Mouse (Mus musculus): ENCODE data around the gene Rpl32. TPM values are rescaled to one million over a fixed set of nuclear protein-coding genes. Genes with fewer than 3 reads are reported as not detected.

Rpl32 gene
- total and polyA plus RNA-seq, 2 experiments = 193 to 1,017 TPM

DNA sequence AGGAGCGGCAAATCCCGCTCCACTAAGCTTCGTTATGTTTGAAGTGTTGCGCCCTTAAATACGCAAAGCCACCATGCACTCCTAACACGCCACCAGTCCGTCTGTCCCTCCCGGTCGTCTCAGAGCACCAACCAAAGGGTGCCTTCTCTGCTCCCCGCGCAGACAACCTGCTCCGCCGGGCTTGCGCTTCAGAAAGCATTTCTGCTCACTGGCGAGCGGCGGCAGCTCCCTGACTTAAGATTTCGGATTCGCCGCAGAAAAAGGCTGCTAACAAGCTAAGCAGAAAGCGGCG is 405 bp downstream of the Rpl32 start:
- Histone ChIP-seq H3K4me3 (ENCODE audit: insufficient read depth, low read depth, low read length) (peak overlapping the region; percentile 81), H3K4me1 (ENCODE audit: control insufficient read depth, insufficient read depth, low read length) (peaks cover 9% of the 10 kb centered on the region), H3K27ac (replicated peaks; ENCODE audit: insufficient read depth, low read depth, low read length) (peak overlapping the region; percentile 65), H3K27me3 (ENCODE audit: control insufficient read depth, insufficient read depth, low read length) (no peaks in the 10 kb centered on the region), H3K9ac (ENCODE audit: low read depth, low read length) (peak overlapping the region; percentile 95), H3K79me2 (ENCODE audit: control insufficient read depth, insufficient read depth, low read length) (peaks cover 8% of the 10 kb centered on the region; the same call in 1 of the 2 replicates), H3K36me3 (ENCODE audit: control insufficient read depth, insufficient read depth, low read length) (peaks cover 23% of the 10 kb centered on the region)
- DNase-seq (ENCODE audit: extremely low read depth, low read depth, low spot score) = peak; percentile 41
- WGBS = under 1% methylated on average over 22 of the region's 22 CpGs
- TF ChIP-seq CTCF (IDR thresholded peaks at IDR 0.05; ENCODE audit: low read depth, low read length) (no peak), POLR2A (IDR thresholded peaks at IDR 0.05; ENCODE audit: extremely low read depth, insufficient read depth, low read length) (no peak)

DNA sequence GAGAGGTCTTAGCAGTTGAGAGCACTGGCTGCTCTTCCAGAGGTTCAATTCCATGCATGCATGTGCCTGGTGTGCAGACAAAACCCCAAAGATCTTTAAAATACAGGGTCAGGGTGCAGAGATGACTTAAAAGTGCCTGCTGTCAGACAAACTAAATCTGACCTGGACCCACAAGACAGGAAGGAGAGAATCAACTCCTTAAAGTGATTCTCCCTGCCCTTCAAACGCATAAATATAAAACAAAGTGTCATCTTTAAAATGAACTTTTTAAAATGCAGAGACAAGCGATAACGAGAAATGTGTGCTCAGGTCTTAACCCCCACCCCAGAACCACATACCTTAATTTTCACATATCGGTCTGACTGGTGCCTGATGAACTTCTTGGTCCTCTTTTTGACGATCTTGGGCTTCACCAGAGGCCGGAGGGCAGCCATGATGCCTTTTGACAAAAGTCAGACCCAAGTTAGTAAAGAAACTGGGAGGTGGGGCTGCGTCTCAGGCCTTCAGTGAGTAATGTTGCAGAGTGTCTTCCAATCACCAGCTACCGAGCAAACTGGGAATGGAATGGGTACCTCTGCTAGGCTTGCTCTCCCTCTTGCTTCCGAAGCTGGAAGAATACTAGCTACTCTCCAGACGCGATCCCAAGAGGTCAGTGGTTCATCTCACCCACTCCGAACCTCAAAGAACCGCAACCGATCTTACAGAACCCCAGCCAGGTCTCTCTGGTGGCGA is 917 bp downstream of the Rpl32 start:
- peaks cover 9% of the 10 kb centered on the region for H3K4me1 ChIP-seq (ENCODE audit: control insufficient read depth, insufficient read depth, low read length)
- H3K27ac ChIP-seq (replicated peaks; ENCODE audit: insufficient read depth, low read depth, low read length) = peak overlapping the region; percentile 65
- H3K4me3 ChIP-seq (ENCODE audit: insufficient read depth, low read depth, low read length) = peak overlapping the region; percentile 81
- DNase-seq (ENCODE audit: extremely low read depth, low read depth, low spot score) = no peak
- peaks cover 23% of the 10 kb centered on the region for H3K36me3 ChIP-seq (ENCODE audit: control insufficient read depth, insufficient read depth, low read length)
- no peak for TF ChIP-seq CTCF (IDR thresholded peaks at IDR 0.05; ENCODE audit: low read depth, low read length)
- TF ChIP-seq POLR2A (IDR thresholded peaks at IDR 0.05; ENCODE audit: extremely low read depth, insufficient read depth, low read length) = no peak
- peaks cover 8% of the 10 kb centered on the region; the same call in 1 of the 2 replicates for H3K79me2 ChIP-seq (ENCODE audit: control insufficient read depth, insufficient read depth, low read length)
- no peaks in the 10 kb centered on the region for H3K27me3 ChIP-seq (ENCODE audit: control insufficient read depth, insufficient read depth, low read length)
- WGBS = 2% methylated on average over 15 of the region's 15 CpGs
- peak overlapping the region; percentile 95 for H3K9ac ChIP-seq (ENCODE audit: low read depth, low read length)

DNA sequence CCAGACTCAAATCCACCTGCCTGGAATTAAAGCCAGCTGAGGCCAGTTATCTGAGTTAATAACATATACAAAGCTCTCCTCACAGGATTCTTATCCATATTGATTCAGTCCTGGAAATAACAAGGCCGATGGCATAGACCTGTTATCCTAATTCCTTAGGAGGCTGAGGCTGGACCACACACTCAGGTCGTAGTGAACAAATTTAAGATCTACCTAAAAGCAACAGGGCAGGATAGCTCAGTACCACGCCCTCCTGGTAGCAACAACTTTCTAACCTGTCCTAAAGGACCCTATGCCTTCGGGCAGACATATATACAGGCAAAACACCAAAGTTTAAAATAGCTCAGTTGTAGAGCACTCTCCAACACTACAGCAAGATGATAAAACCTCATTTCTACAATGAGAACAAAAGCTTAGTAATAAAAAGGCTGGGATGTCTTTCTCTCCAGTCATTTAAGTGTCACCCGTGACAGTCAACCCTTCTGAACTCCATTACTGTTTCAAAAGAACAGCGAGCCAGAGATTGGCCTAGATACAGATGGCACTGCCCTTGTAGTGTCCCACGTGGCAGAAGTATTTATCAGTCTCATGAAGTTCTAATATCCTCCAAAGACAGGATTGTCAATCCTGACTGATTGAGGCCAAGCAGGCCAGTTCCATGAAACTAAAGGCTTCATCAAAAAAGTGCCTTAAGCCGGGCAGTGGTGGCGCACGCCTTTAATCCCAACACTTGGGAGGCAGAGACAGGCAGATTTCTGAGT is 3.9 kb downstream of the Rpl32 start:
- Histone ChIP-seq H3K4me1 (ENCODE audit: control insufficient read depth, insufficient read depth, low read length) (peaks cover 9% of the 10 kb centered on the region), H3K4me3 (ENCODE audit: insufficient read depth, low read depth, low read length) (no peak overlapping the region), H3K27ac (replicated peaks; ENCODE audit: insufficient read depth, low read depth, low read length) (no peak overlapping the region), H3K79me2 (ENCODE audit: control insufficient read depth, insufficient read depth, low read length) (peaks cover 8% of the 10 kb centered on the region; the same call in 1 of the 2 replicates), H3K36me3 (ENCODE audit: control insufficient read depth, insufficient read depth, low read length) (peaks cover 23% of the 10 kb centered on the region), H3K9ac (ENCODE audit: low read depth, low read length) (no peak overlapping the region), H3K27me3 (ENCODE audit: control insufficient read depth, insufficient read depth, low read length) (no peaks in the 10 kb centered on the region)
- TF ChIP-seq POLR2A (IDR thresholded peaks at IDR 0.05; ENCODE audit: extremely low read depth, insufficient read depth, low read length) (no peak), CTCF (IDR thresholded peaks at IDR 0.05; ENCODE audit: low read depth, low read length) (no peak)
- no peak for DNase-seq (ENCODE audit: extremely low read depth, low read depth, low spot score)
- WGBS = 68% methylated on average over 10 of the region's 10 CpGs

DNA sequence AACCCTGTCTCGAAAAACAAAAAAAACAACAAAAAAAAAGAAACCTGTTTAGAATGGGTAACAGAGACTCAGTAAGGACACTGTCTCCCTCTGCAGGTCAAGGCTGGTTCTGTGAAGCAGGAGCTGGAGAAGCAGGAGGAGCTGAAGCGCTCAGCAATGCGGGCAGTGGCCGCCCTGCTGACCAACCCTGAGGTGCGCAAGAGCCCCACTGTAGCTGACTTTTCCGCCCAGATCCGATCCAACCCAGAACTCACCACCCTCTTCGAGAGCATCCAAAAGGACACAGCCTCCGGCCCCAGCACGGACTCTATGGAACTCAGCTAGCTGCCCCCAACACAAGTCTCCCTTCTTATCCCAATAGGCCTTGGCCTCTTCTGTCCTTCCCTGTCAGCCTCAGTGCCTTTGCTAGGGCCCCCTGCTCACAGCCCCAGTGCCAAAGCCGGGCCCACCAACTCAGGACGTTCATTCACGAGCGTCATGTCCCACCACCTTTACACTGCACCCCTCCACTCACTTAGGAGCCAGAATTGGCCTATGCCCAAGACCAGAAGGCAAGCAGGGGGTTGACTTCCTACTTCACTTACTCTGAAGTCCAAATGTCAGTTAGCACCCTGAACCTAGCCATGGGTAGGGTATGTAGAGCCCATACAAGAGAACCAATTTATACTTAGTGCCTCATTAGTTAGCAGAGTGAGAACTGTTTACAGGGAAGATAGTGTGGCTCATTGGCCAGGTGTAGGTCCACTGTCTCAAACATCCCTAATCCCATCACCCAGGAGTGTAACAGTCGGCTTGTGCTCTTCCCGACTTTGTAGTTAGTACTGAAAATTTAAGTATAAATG is 4.8 kb downstream of the Rpl32 start:
- H3K79me2 ChIP-seq (ENCODE audit: control insufficient read depth, insufficient read depth, low read length) = peaks cover 8% of the 10 kb centered on the region; the same call in 1 of the 2 replicates
- no peaks in the 10 kb centered on the region for H3K27me3 ChIP-seq (ENCODE audit: control insufficient read depth, insufficient read depth, low read length)
- H3K4me1 ChIP-seq (ENCODE audit: control insufficient read depth, insufficient read depth, low read length) = peaks cover 9% of the 10 kb centered on the region
- no peak overlapping the region for H3K27ac ChIP-seq (replicated peaks; ENCODE audit: insufficient read depth, low read depth, low read length)
- no peak overlapping the region for H3K9ac ChIP-seq (ENCODE audit: low read depth, low read length)
- 59% methylated on average over 16 of the region's 16 CpGs for WGBS
- peaks cover 23% of the 10 kb centered on the region for H3K36me3 ChIP-seq (ENCODE audit: control insufficient read depth, insufficient read depth, low read length)
- H3K4me3 ChIP-seq (ENCODE audit: insufficient read depth, low read depth, low read length) = no peak overlapping the region
- DNase-seq (ENCODE audit: extremely low read depth, low read depth, low spot score) = peak; percentile 40
- TF ChIP-seq CTCF (IDR thresholded peaks at IDR 0.05; ENCODE audit: low read depth, low read length) (peak; percentile 68), POLR2A (IDR thresholded peaks at IDR 0.05; ENCODE audit: extremely low read depth, insufficient read depth, low read length) (no peak)

DNA sequence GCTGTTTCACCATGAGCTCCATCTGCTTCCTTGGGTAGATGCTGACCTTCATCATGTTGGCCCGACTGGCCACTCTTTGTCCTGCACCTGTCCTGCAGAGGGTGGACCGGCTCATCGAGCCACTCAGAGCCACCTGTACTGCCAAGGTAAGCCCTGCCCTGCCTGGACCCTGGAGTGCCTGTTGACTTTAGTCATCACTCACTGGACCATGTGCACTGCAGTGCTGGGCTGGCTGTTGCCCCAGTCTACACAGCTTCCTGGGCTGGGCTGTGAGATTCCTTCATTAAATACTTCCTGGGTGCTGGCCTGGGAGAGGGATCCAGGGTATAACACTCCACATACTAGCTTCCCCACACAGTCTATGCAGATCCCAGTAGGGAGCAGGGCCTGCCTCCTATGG is 6.7 kb downstream of the Rpl32 start:
- Histone ChIP-seq H3K27me3 (ENCODE audit: control insufficient read depth, insufficient read depth, low read length) (no peaks in the 10 kb centered on the region), H3K4me3 (ENCODE audit: insufficient read depth, low read depth, low read length) (no peak overlapping the region), H3K4me1 (ENCODE audit: control insufficient read depth, insufficient read depth, low read length) (peaks cover 4% of the 10 kb centered on the region), H3K9ac (ENCODE audit: low read depth, low read length) (no peak overlapping the region), H3K27ac (replicated peaks; ENCODE audit: insufficient read depth, low read depth, low read length) (no peak overlapping the region), H3K79me2 (ENCODE audit: control insufficient read depth, insufficient read depth, low read length) (no peaks in the 10 kb centered on the region), H3K36me3 (ENCODE audit: control insufficient read depth, insufficient read depth, low read length) (peaks cover 23% of the 10 kb centered on the region)
- no peak for DNase-seq (ENCODE audit: extremely low read depth, low read depth, low spot score)
- 79% methylated on average over 3 of the region's 3 CpGs for WGBS
- no peak for TF ChIP-seq POLR2A (IDR thresholded peaks at IDR 0.05; ENCODE audit: extremely low read depth, insufficient read depth, low read length)
- no peak for TF ChIP-seq CTCF (IDR thresholded peaks at IDR 0.05; ENCODE audit: low read depth, low read length)
